Mouse (Mus musculus): ENCODE results near the gene Kcnk13. TPM values are rescaled to one million over a fixed set of nuclear protein-coding genes. Genes with fewer than 3 reads are reported as not detected.

Gene Kcnk13
- polyA plus RNA-seq, 1 experiment from 2014 or later, result 0.37 TPM

DNA sequence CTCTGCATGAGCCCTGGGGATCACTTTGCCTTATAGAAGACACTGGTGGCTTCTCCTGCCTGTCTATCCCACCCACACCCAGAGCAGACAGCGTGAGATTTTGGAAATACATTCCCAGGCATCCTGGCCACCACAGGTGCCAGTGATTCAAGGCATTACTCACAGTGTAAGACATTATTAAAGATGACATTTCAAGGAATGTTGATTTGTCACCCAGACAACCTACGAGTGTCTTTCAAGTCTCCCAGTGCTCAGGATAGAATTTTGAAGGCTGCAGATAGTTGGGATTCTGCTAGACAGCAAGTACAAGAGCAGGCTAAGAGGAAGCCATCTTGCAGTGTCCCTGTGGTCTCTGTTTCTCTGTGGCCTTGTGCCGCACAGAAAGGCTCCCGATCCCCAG lies 32.1 kb upstream of the Kcnk13 start:
- Histone ChIP-seq H3K4me3 (ENCODE audit: low read depth, low read length) (no peak overlapping the region), H3K4me2 (no peak overlapping the region), H3K27me3 (ENCODE audit: control insufficient read depth, insufficient read depth, low read length) (no peaks in the 10 kb centered on the region), H3K9ac (ENCODE audit: low read depth, low read length) (no peak overlapping the region), H3K9me3 (replicated peaks; ENCODE audit: control insufficient read depth, low read length) (no peaks in the 10 kb centered on the region), H3K4me1 (ENCODE audit: control insufficient read depth, insufficient read depth, low read length) (no peaks in the 10 kb centered on the region), H3K27ac (ENCODE audit: low read depth, low read length) (no peak overlapping the region), H3K36me3 (ENCODE audit: control insufficient read depth, insufficient read depth, low read length) (0 out of 2 replicates have a peak, but pooled peaks cover 2% of the 10 kb centered on the region)
- WGBS (ENCODE audit: insufficient replicate concordance), result 90% methylated on average over 4 of the region's 4 CpGs
- no peak for ATAC-seq (replicated peaks; ENCODE audit: insufficient number of reproducible peaks, low FRiP score, low TSS enrichment)

GRCm38 (mm10) chr12:99933630-99934029 lies 30.7 kb upstream of the Kcnk13 start:
- Histone ChIP-seq H3K4me2 (no peak overlapping the region), H3K27me3 (ENCODE audit: control insufficient read depth, insufficient read depth, low read length) (no peaks in the 10 kb centered on the region), H3K9ac (ENCODE audit: low read depth, low read length) (no peak overlapping the region), H3K9me3 (replicated peaks; ENCODE audit: control insufficient read depth, low read length) (no peaks in the 10 kb centered on the region), H3K36me3 (ENCODE audit: control insufficient read depth, insufficient read depth, low read length) (0 out of 2 replicates have a peak, but pooled peaks cover 2% of the 10 kb centered on the region), H3K27ac (ENCODE audit: low read depth, low read length) (no peak overlapping the region), H3K4me1 (ENCODE audit: control insufficient read depth, insufficient read depth, low read length) (no peaks in the 10 kb centered on the region), H3K4me3 (ENCODE audit: low read depth, low read length) (no peak overlapping the region)
- WGBS (ENCODE audit: insufficient replicate concordance), result 90% methylated on average over 3 of the region's 3 CpGs
- no peak for ATAC-seq (replicated peaks; ENCODE audit: insufficient number of reproducible peaks, low FRiP score, low TSS enrichment)

DNA sequence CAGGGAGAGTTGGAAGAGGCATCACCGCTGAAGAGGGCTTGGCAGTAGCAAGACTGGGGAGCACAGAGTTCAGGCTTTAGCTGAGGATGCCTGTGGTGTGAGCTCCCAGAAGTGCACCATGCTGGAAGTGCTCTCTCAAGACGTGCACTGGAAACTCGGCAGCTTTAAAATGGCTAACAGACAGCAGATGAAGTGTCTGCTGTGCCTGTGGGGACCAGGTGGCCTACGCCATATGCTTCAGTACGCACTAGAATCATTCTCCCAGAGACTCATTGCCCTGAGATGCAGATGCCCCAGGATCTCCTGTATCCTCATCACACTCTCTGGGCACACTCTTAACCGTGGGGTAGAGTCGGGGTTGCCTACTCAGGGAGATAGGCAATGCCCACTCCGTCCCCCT lies 28.9 kb upstream of the Kcnk13 start:
- H3K36me3 ChIP-seq (ENCODE audit: control insufficient read depth, insufficient read depth, low read length), result no peaks in the 10 kb centered on the region
- no peaks in the 10 kb centered on the region for H3K4me1 ChIP-seq (ENCODE audit: control insufficient read depth, insufficient read depth, low read length)
- ATAC-seq (replicated peaks; ENCODE audit: insufficient number of reproducible peaks, low FRiP score, low TSS enrichment), result no peak
- H3K27me3 ChIP-seq (ENCODE audit: control insufficient read depth, insufficient read depth, low read length), result no peaks in the 10 kb centered on the region
- no peaks in the 10 kb centered on the region for H3K9me3 ChIP-seq (replicated peaks; ENCODE audit: control insufficient read depth, low read length)
- H3K4me3 ChIP-seq (ENCODE audit: low read depth, low read length), result no peak overlapping the region
- no peak overlapping the region for H3K4me2 ChIP-seq
- no peak overlapping the region for H3K27ac ChIP-seq (ENCODE audit: low read depth, low read length)
- WGBS (ENCODE audit: insufficient replicate concordance), result 89% methylated on average over 8 of the region's 8 CpGs
- no peak overlapping the region for H3K9ac ChIP-seq (ENCODE audit: low read depth, low read length)

DNA sequence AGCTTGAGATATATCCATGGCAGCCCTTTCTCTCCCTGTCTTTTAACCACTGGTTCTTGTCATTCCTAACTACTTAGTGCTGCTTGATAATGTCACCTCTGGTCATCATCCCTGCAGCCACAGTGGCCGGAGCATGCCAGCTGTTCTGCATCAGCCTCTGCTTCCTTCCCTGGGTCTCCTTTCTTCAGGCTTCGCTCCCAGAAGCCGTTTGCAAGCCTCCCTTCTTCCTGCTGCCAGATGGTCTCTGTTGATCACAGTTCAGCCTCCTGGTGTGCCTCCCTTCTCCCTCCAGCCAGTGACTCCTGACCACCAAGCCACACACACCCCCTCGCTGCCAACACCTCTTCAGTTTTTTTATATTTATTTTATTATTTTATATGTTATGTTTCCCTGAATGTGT lies 25.8 kb upstream of the Kcnk13 start:
- Histone ChIP-seq H3K9ac (ENCODE audit: low read depth, low read length) (no peak overlapping the region), H3K9me3 (replicated peaks; ENCODE audit: control insufficient read depth, low read length) (no peaks in the 10 kb centered on the region), H3K4me1 (ENCODE audit: control insufficient read depth, insufficient read depth, low read length) (no peaks in the 10 kb centered on the region), H3K4me3 (ENCODE audit: low read depth, low read length) (no peak overlapping the region), H3K27ac (ENCODE audit: low read depth, low read length) (no peak overlapping the region), H3K4me2 (no peak overlapping the region), H3K27me3 (ENCODE audit: control insufficient read depth, insufficient read depth, low read length) (no peaks in the 10 kb centered on the region), H3K36me3 (ENCODE audit: control insufficient read depth, insufficient read depth, low read length) (no peaks in the 10 kb centered on the region)
- no peak for ATAC-seq (replicated peaks; ENCODE audit: insufficient number of reproducible peaks, low FRiP score, low TSS enrichment)
- WGBS (ENCODE audit: insufficient replicate concordance), result 41% methylated on average over 4 of the region's 4 CpGs

DNA sequence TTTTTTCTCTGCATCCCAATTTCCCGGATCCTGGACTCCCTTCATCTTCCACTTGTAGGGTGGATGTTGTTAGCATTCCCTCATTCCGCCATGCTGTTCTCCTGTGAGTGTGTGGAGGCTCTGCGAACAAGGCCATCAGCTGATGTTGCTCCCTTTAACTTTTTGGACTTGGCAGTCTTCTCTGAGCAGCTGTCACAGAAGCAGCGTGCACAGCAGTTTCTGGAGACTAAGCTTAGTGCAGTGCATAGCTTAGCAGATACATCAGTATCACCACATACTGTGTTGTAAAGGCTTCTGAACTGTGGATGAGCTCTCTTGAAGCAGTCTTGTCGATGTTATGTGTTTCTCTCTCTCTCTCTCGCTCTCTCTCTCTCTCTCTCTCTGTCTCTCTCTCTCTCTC lies 25.1 kb upstream of the Kcnk13 start:
- WGBS (ENCODE audit: insufficient replicate concordance), result 81% methylated on average over 6 of the region's 6 CpGs
- no peak for ATAC-seq (replicated peaks; ENCODE audit: insufficient number of reproducible peaks, low FRiP score, low TSS enrichment)

GRCm38 (mm10) chr12:99940704-99941103 lies 23.6 kb upstream of the Kcnk13 start:
- H3K4me3 ChIP-seq (ENCODE audit: low read depth, low read length), result no peak overlapping the region
- no peaks in the 10 kb centered on the region for H3K9me3 ChIP-seq (replicated peaks; ENCODE audit: control insufficient read depth, low read length)
- WGBS (ENCODE audit: insufficient replicate concordance), result 90% methylated on average over 7 of the region's 7 CpGs
- H3K27ac ChIP-seq (ENCODE audit: low read depth, low read length), result no peak overlapping the region
- no peak overlapping the region for H3K4me2 ChIP-seq
- H3K9ac ChIP-seq (ENCODE audit: low read depth, low read length), result no peak overlapping the region
- H3K36me3 ChIP-seq (ENCODE audit: control insufficient read depth, insufficient read depth, low read length), result no peaks in the 10 kb centered on the region
- no peaks in the 10 kb centered on the region for H3K27me3 ChIP-seq (ENCODE audit: control insufficient read depth, insufficient read depth, low read length)
- H3K4me1 ChIP-seq (ENCODE audit: control insufficient read depth, insufficient read depth, low read length), result no peaks in the 10 kb centered on the region
- no peak for ATAC-seq (replicated peaks; ENCODE audit: insufficient number of reproducible peaks, low FRiP score, low TSS enrichment)

More for the DNA sequence above, 25.1 kb upstream of the Kcnk13 start:
- H3K9ac ChIP-seq (ENCODE audit: low read depth, low read length), result no peak overlapping the region
- no peaks in the 10 kb centered on the region for H3K9me3 ChIP-seq (replicated peaks; ENCODE audit: control insufficient read depth, low read length)
- no peak overlapping the region for H3K27ac ChIP-seq (ENCODE audit: low read depth, low read length)
- no peak overlapping the region for H3K4me2 ChIP-seq
- no peaks in the 10 kb centered on the region for H3K27me3 ChIP-seq (ENCODE audit: control insufficient read depth, insufficient read depth, low read length)
- no peaks in the 10 kb centered on the region for H3K36me3 ChIP-seq (ENCODE audit: control insufficient read depth, insufficient read depth, low read length)
- no peak overlapping the region for H3K4me3 ChIP-seq (ENCODE audit: low read depth, low read length)
- H3K4me1 ChIP-seq (ENCODE audit: control insufficient read depth, insufficient read depth, low read length), result no peaks in the 10 kb centered on the region

- no peak overlapping the region for H3K4me3 ChIP-seq (ENCODE audit: low read depth, low read length)
- no peak overlapping the region for H3K4me2 ChIP-seq
- H3K36me3 ChIP-seq (ENCODE audit: control insufficient read depth, insufficient read depth, low read length), result no peaks in the 10 kb centered on the region
- no peak overlapping the region for H3K9ac ChIP-seq (ENCODE audit: low read depth, low read length)
- no peaks in the 10 kb centered on the region for H3K9me3 ChIP-seq (replicated peaks; ENCODE audit: control insufficient read depth, low read length)
- no peak overlapping the region for H3K27ac ChIP-seq (ENCODE audit: low read depth, low read length)
- H3K27me3 ChIP-seq (ENCODE audit: control insufficient read depth, insufficient read depth, low read length), result no peaks in the 10 kb centered on the region
- ATAC-seq (replicated peaks; ENCODE audit: insufficient number of reproducible peaks, low FRiP score, low TSS enrichment), result no peak
- H3K4me1 ChIP-seq (ENCODE audit: control insufficient read depth, insufficient read depth, low read length), result no peaks in the 10 kb centered on the region
- 79% methylated on average over 8 of the region's 8 CpGs for WGBS (ENCODE audit: insufficient replicate concordance)
These were observed 21.9 kb upstream of the Kcnk13 start for GRCm38 (mm10) chr12:99942441-99942840.

- Histone ChIP-seq H3K4me1 (ENCODE audit: control insufficient read depth, insufficient read depth, low read length) (0 out of 2 replicates have a peak, but pooled peaks cover 3% of the 10 kb centered on the region), H3K27me3 (ENCODE audit: control insufficient read depth, insufficient read depth, low read length) (no peaks in the 10 kb centered on the region), H3K27ac (ENCODE audit: low read depth, low read length) (no peak overlapping the region), H3K4me3 (ENCODE audit: low read depth, low read length) (no peak overlapping the region), H3K4me2 (no peak overlapping the region), H3K9me3 (replicated peaks; ENCODE audit: control insufficient read depth, low read length) (no peaks in the 10 kb centered on the region), H3K36me3 (ENCODE audit: control insufficient read depth, insufficient read depth, low read length) (peaks cover 2% of the 10 kb centered on the region; the same call in 1 of the 2 replicates), H3K9ac (ENCODE audit: low read depth, low read length) (no peak overlapping the region)
- no peak for ATAC-seq (replicated peaks; ENCODE audit: insufficient number of reproducible peaks, low FRiP score, low TSS enrichment)
- 57% methylated on average over 7 of the region's 7 CpGs for WGBS (ENCODE audit: insufficient replicate concordance)
These were observed 11.4 kb upstream of the Kcnk13 start for GRCm38 (mm10) chr12:99952928-99953327.

- no peaks in the 10 kb centered on the region for H3K27me3 ChIP-seq (ENCODE audit: control insufficient read depth, insufficient read depth, low read length)
- peaks cover 2% of the 10 kb centered on the region; the same call in 1 of the 2 replicates for H3K36me3 ChIP-seq (ENCODE audit: control insufficient read depth, insufficient read depth, low read length)
- H3K9me3 ChIP-seq (replicated peaks; ENCODE audit: control insufficient read depth, low read length), result no peaks in the 10 kb centered on the region
- WGBS (ENCODE audit: insufficient replicate concordance), result 81% methylated on average over 7 of the region's 7 CpGs
- ATAC-seq (replicated peaks; ENCODE audit: insufficient number of reproducible peaks, low FRiP score, low TSS enrichment), result no peak
- H3K9ac ChIP-seq (ENCODE audit: low read depth, low read length), result no peak overlapping the region
- H3K27ac ChIP-seq (ENCODE audit: low read depth, low read length), result no peak overlapping the region
- H3K4me1 ChIP-seq (ENCODE audit: control insufficient read depth, insufficient read depth, low read length), result 0 out of 2 replicates have a peak, but pooled peaks cover 7% of the 10 kb centered on the region
- no peak overlapping the region for H3K4me3 ChIP-seq (ENCODE audit: low read depth, low read length)
- no peak overlapping the region for H3K4me2 ChIP-seq
These were observed 7.9 kb upstream of the Kcnk13 start for GRCm38 (mm10) chr12:99956411-99956810.

Data from heart, embryonic 11.5 days (tissue).